10 mouse cellular contexts compared by ENCODE assay signal in genomic region chr2:128177241-128177661, GRCm38 (mm10). TPM values are rescaled to one million over a fixed set of nuclear protein-coding genes. Genes with fewer than 3 reads are reported as not detected.
A peak's percentile ranks its signal among the peaks of the same experiment; 100 is the strongest.
DNase-seq lines count a peak whose midpoint lies in the region; ATAC-seq and TF ChIP-seq lines count a peak whose summit lies in the region.
"Had no signal": no experiment of that assay in that cellular context is flagged by ENCODE, and none has a peak within 500 bp of the region (broad histone marks: within the 10 kb centered on the region; RNA-seq: fewer than 3 reads in every experiment).

No protein-coding gene starts in this region.

- no peak for TF ChIP-seq CTCF in heart, adult 2 months (IDR thresholded peaks at IDR 0.05)

- no peaks in the 10 kb centered on the region for H3K36me3 ChIP-seq in heart, adult 2 months (ENCODE audit: control insufficient read depth, insufficient read depth, low read length)
- H3K36me3 ChIP-seq in limb, embryonic 15.5 days = no peaks in the 10 kb centered on the region

- peaks cover 10% of the 10 kb centered on the region for H3K4me1 ChIP-seq in heart, adult 2 months (ENCODE audit: control insufficient read depth, insufficient read depth, low read length)
- H3K4me1 ChIP-seq in limb, embryonic 15.5 days = peaks cover 24% of the 10 kb centered on the region

- TF ChIP-seq POLR2A in heart, adult 2 months (IDR thresholded peaks at IDR 0.05; ENCODE audit: insufficient read depth, low read depth, low read length) = no peak

- intact Hi-C loops in left cerebral cortex, postnatal 4 days (cut with DNase I) = no loop called here
- intact Hi-C loops in left cerebral cortex, postnatal 36 days (cut with DNase I) = no loop called here
- intact Hi-C loops in heart, adult 2 months (cut with DNase I) = loop anchor here (5.0 kb wide), 2 partner anchors 50 to 65 kb away; partner anchors contain the start of gene Bcl2l11

- H3K4me2 ChIP-seq in limb, embryonic 15.5 days = no peak overlapping the region

- H3K9me3 ChIP-seq in limb, embryonic 15.5 days = no peaks in the 10 kb centered on the region

- no peaks in the 10 kb centered on the region for H3K27me3 ChIP-seq in heart, adult 2 months (ENCODE audit: control insufficient read depth, insufficient read depth, low read length)
- H3K27me3 ChIP-seq in limb, embryonic 15.5 days = no peaks in the 10 kb centered on the region

- H3K79me2 ChIP-seq in heart, adult 2 months (replicated peaks; ENCODE audit: control insufficient read depth, insufficient read depth, low read length) = no peaks in the 10 kb centered on the region

- no peak for TF ChIP-seq EP300 in heart, adult 2 months (IDR thresholded peaks at IDR 0.05; ENCODE audit: insufficient read depth, low read depth, low read length)

- peak; percentile 22 to 41 for DNase-seq in cerebellum, adult 18-20 months
- DNase-seq in cerebellum, adult 11 months = no peak
- DNase-seq in left cerebral cortex, postnatal 4 days = peak; percentile 83
- DNase-seq in left cerebral cortex, postnatal 36 days (ENCODE audit: low spot score in 2 of 2) = no peak
- DNase-seq in heart, adult 2 months = peak; percentile 42 to 47
- no peak for DNase-seq in embryo, embryonic 11 days
- no peak for DNase-seq in layer of hippocampus, adult 11-12 months (ENCODE audit: low spot score)
- DNase-seq: B cell, adult 2 months; lung, adult 2 months had no signal

- no peak overlapping the region; the same call in 1 of the 2 replicates for H3K27ac ChIP-seq in heart, adult 2 months
- peak overlapping the region; percentile 57 for H3K27ac ChIP-seq in limb, embryonic 15.5 days

- H3K9ac ChIP-seq in heart, adult 2 months (ENCODE audit: low read depth, low read length) = no peak overlapping the region
- no peak overlapping the region for H3K9ac ChIP-seq in limb, embryonic 15.5 days

- WGBS in heart, adult 2 months = 29% methylated on average over 5 of the region's 5 CpGs
- 64% methylated on average over 5 of the region's 5 CpGs for WGBS in limb, embryonic 15.5 days

- ATAC-seq in limb, embryonic 15.5 days (ENCODE audit: insufficient number of reproducible peaks, low FRiP score, low TSS enrichment, low read depth) = no peak

- no peak overlapping the region for H3K4me3 ChIP-seq in heart, adult 2 months
- H3K4me3 ChIP-seq in limb, embryonic 15.5 days = no peak overlapping the region

RNA-seq across cellular contexts. Expression of gene Bcl2l11, which starts 51.4 kb away (rescaled TPM):
- 1 to 10 TPM; 7.1 to 8.9 TPM for total RNA-seq in left cerebral cortex, postnatal 4 days (2021)
- 1 to 10 TPM; 6.2 to 7.1 TPM for total RNA-seq in left cerebral cortex, postnatal 36 days (2021)
- 10 to 100 TPM; 13.5 to 19.9 TPM for total RNA-seq in heart, adult 2 months (2021)
- 10.9 and 14.9 TPM in 2 replicates for polyA plus RNA-seq in heart, adult 2 months (2012; rRNA removed)
- 16.0 and 19.7 TPM in 2 replicates for polyA plus RNA-seq in limb, embryonic 15.5 days (2015; fragmentation: Nextera tagmentation; extraction: Ambion mirVana)

Comparison
In these comparisons a context has a peak if more than half of its experiments do, and no peak if none do; other contexts are left out.
1. DNase-seq: peak in cerebellum, adult 18-20 months (2 of 2), left cerebral cortex, postnatal 4 days (single experiment) and heart, adult 2 months (2 of 2); none in cerebellum, adult 11 months (single experiment), left cerebral cortex, postnatal 36 days (0 of 2), embryo, embryonic 11 days (single experiment) and layer of hippocampus, adult 11-12 months (single experiment).